Mouse (Mus musculus) cortical plate, adult 2 months (tissue): ENCODE data around the gene Bcl2l12. TPM values are rescaled to one million over a fixed set of nuclear protein-coding genes. Genes with fewer than 3 reads are reported as not detected.
"Not testable (repeated sequence)": the region's sequence is repeated elsewhere in the genome, so short reads cannot be mapped to it uniquely, and the experiment has no call there.

ENCODE experiments used
- H3K27ac ChIP-seq: fragments of 200-500 bp; 2 replicates; pipeline ENCODE4 v1.5.1; 2012; ENCODE audit warnings: low read length, control low read depth, inconsistent platforms; ENCODE audit not compliant: insufficient read depth
- H3K4me1 ChIP-seq: fragments of 200-500 bp; 2 replicates; pipeline ENCODE4 v1.6.1; 2011; ENCODE audit warnings: low read length; ENCODE audit not compliant: control insufficient read depth, insufficient read depth
- H3K4me3 ChIP-seq: fragments of 200-500 bp; 2 replicates; pipeline ENCODE4 v1.5.1; 2011; ENCODE audit warnings: mild to moderate bottlenecking, low read length, control low read depth; ENCODE audit not compliant: insufficient read depth
- CTCF ChIP-seq: fragments of 200-500 bp; IDR thresholded peaks from 2 replicates; pipeline ENCODE4 v1.5.1; 2011; ENCODE audit warnings: mild to moderate bottlenecking, control low read depth, low read length; ENCODE audit not compliant: insufficient read depth; ENCODE audit errors: extremely low read depth
- POLR2A ChIP-seq: fragments of 200-500 bp; IDR thresholded peaks from 2 replicates; pipeline ENCODE4 v1.6.1; 2011; ENCODE audit warnings: mild to moderate bottlenecking, low read length, control low read depth; ENCODE audit not compliant: insufficient read depth; ENCODE audit errors: extremely low read depth
- polyA plus RNA-seq: library from polyadenylated mRNA; depleted of rRNA; stranded (reverse); fragments of >200 nt; gene quantifications from 2 replicates; pipeline ENCODE4 v1.2.3, GENCODE M21; 2012

Bcl2l12 gene
- polyA plus RNA-seq, 1 experiment: 6.2 TPM

DNA sequence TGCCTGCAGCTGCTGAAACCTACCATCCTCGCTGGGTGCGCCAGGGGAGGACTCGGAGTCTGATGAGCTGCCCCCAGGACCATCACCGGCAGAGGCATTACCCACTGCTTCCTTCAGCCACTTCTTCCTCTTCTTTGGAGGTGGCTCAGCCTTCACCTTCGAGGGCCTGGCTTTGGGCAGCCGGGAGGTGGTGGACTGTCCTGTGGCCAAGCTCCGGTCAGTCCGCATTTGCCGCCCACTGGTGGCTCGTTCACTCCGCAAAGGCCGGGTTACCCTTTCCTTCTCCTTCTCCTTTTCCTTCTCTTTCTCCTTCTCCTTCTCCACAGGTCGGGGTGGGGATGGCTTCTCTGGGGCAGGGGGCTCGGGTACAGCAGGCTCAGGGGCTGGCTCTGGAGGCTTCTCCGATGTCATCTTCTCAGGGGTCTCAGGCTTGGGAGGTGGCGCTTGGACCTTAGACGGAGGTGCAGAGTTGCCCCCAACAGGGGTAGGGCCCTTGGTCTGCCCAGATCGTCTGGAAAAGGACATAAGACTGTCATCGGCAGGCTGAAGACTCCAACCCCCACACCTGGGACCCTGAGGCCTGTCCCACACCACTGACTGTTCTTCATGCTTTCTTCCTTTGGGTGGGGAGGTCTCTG lies 35.3 kb upstream of the Bcl2l12 start:
- Histone ChIP-seq H3K27ac (no peak overlapping the region), H3K4me1 (no peaks in the 10 kb centered on the region), H3K4me3 (no peak overlapping the region)
- TF ChIP-seq CTCF: no peak
- TF ChIP-seq POLR2A: no peak

- no peak overlapping the region for H3K27ac ChIP-seq
- no peak overlapping the region for H3K4me3 ChIP-seq
- H3K4me1 ChIP-seq: no peaks in the 10 kb centered on the region
- TF ChIP-seq POLR2A: no peak
- no peak for TF ChIP-seq CTCF
These were observed 32.3 kb upstream of the Bcl2l12 start for GRCm38 (mm10) chr7:45030857-45031256.

DNA sequence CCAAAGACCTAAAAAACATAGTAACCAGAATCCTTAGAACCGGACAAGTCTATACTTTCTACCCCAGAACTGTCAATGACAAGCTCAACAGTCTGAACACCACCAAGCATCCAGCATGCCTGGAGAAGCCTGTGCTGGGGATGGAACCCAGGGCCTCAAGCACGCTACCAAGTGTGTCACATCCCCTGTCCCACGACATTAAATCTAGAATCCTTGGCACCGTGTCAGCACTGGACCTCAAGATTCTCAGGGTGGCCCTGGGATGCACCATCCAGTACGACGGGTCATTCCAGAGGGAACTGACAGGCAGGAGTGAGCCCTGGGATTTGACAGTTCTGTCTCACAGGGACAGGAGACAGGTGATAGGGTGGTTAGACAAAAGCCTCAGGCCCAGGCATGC lies 31.5 kb upstream of the Bcl2l12 start:
- Histone ChIP-seq H3K4me1 (peaks cover 2% of the 10 kb centered on the region; the same call in 1 of the 2 replicates), H3K27ac (no peak overlapping the region), H3K4me3 (no peak overlapping the region)
- TF ChIP-seq POLR2A (no peak), CTCF (no peak)

- Histone ChIP-seq H3K4me3 (no peak overlapping the region), H3K27ac (no peak overlapping the region), H3K4me1 (peaks cover 2% of the 10 kb centered on the region; the same call in 1 of the 2 replicates)
- TF ChIP-seq CTCF (no peak), POLR2A (no peak)
These were observed 29.8 kb upstream of the Bcl2l12 start for GRCm38 (mm10) chr7:45028351-45028750.

GRCm38 (mm10) chr7:45027761-45028160 lies 29.2 kb upstream of the Bcl2l12 start:
- no peak overlapping the region for H3K27ac ChIP-seq
- no peak overlapping the region for H3K4me3 ChIP-seq
- TF ChIP-seq CTCF (no peak), POLR2A (no peak)
- peaks cover 2% of the 10 kb centered on the region; the same call in 1 of the 2 replicates for H3K4me1 ChIP-seq

DNA sequence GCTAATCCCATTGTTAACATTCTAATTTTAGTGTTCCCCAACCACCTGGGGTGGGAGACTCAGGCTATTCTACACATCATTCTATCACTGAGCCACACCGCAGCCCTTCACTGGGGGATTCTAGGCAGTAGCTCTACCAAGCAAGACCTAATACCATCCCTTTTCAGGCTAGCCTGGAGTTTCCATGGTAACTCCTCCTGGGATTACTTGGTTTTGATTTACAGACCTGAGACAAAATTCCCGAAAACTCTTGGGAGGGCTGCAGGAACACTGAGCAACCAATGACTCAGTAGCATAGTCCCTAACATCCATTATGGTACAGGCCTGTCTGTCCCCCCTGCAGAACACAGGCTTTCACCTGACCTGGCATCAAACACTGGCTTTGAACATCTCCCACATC lies 27.7 kb upstream of the Bcl2l12 start:
- Histone ChIP-seq H3K4me3 (no peak overlapping the region), H3K4me1 (peaks cover 2% of the 10 kb centered on the region; the same call in 1 of the 2 replicates), H3K27ac (no peak overlapping the region)
- TF ChIP-seq CTCF (no peak), POLR2A (no peak)

GRCm38 (mm10) chr7:45025601-45026220 lies 27.2 kb upstream of the Bcl2l12 start:
- H3K27ac ChIP-seq: peak overlapping the region; percentile 18; the same call in 1 of the 2 replicates

DNA sequence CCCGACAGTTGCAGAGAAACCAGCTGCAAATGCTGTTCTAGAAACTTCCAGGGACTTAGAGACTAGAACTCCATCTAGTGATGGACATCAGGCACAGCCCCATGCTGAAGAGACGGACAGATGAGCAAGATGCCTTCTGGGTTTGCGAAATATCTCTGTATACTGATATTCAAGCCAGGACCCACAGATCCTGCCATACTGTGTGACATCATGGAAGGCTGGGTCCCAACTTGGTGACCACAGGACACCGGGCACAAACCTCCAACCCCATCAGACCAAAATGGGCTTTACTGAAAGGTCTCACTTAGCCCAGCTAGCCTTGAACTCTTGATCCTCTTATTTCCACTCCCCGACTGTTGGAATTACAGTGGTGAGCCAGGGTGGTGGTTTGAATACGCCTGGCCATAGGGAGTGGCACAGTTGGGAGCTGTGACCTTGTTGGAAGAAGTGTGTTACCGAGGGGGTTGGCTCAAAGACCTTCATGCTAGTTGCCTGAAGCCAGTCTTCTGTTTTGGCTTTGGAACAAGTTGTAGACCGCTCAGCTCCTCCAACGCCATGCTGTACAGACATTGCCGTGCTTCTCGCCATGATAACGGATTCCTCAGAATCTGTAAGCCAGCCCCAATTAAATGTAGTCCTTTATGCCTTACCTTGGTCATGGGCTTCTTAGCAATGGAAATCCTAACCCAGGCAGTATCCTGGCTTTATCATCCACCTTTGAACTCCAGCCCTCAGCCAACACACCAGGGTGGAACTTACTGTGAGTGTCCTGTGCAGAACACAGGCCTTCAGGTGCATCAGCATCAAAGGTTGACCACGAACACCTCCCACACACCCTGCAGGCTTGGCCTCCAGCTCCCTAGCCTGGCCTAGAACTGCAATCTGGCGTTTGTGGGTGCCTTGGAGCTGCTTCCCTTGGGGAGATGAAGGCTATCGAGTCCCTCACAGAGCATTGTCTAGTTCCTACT lies 26.1 kb upstream of the Bcl2l12 start:
- H3K4me1 ChIP-seq: peaks cover 2% of the 10 kb centered on the region; the same call in 1 of the 2 replicates
- no peak for TF ChIP-seq CTCF
- no peak for TF ChIP-seq POLR2A
- no peak overlapping the region for H3K27ac ChIP-seq
- no peak overlapping the region for H3K4me3 ChIP-seq

More at GRCm38 (mm10) chr7:45025601-45026220, 27.2 kb upstream of the Bcl2l12 start:
- no peak for TF ChIP-seq CTCF
- TF ChIP-seq POLR2A: no peak
- no peak overlapping the region for H3K4me3 ChIP-seq
- H3K4me1 ChIP-seq: peaks cover 2% of the 10 kb centered on the region; the same call in 1 of the 2 replicates

DNA sequence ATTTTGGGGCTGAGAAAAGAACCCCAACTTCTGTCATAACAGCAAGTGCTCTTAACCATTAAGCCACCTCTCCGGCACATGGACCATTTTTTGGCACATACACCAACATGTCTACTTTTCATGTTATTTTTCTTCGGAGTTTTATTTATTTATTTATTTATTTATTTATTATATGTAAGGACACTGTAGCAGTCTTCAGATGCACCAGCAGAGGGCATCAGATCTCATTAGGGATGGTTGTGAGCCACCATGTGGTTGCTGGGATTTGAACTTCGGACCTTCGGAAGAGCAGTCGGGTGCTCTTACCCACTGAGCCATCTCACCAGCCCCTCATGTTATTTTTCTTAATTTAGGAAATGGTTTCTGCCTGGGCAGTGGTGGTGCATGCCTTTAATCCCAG lies 25.2 kb upstream of the Bcl2l12 start:
- not testable (repeated sequence) for H3K4me3 ChIP-seq, H3K27ac ChIP-seq, H3K4me1 ChIP-seq
